Mouse (Mus musculus) midbrain, embryonic 15.5 days (tissue): ENCODE data around the gene Dmac1. TPM values are rescaled to one million over a fixed set of nuclear protein-coding genes. Genes with fewer than 3 reads are reported as not detected.
"Not testable (repeated sequence)": the region's sequence is repeated elsewhere in the genome, so short reads cannot be mapped to it uniquely, and the experiment has no call there.

ENCODE experiments used
- ATAC-seq: fragments of 200-750 bp; cut with Nextera tagmentation; replicated peaks from 2 replicates; pipeline ENCODE4 v1.8.0; 2017; ENCODE audit warnings: moderate TSS enrichment
- H3K27ac ChIP-seq: fragments of 300-500 bp; sonication (generic); 2 replicates; pipeline ENCODE4 v1.5.1; 2015; ENCODE audit warnings: mild to moderate bottlenecking, inconsistent platforms
- H3K27me3 ChIP-seq: fragments of 300-500 bp; sonication (generic); replicated peaks from 2 replicates; pipeline ENCODE4 v1.6.1; 2015; ENCODE audit warnings: inconsistent platforms
- H3K36me3 ChIP-seq: fragments of 300-500 bp; sonication (generic); replicated peaks from 2 replicates; pipeline ENCODE4 v1.6.1; 2015; ENCODE audit warnings: inconsistent platforms
- H3K4me1 ChIP-seq: fragments of 300-500 bp; sonication (generic); 2 replicates; pipeline ENCODE4 v1.6.1; 2015; ENCODE audit warnings: inconsistent platforms
- H3K4me2 ChIP-seq: fragments of 300-500 bp; sonication (generic); 2 replicates; pipeline ENCODE4 v1.6.1; 2015; ENCODE audit warnings: inconsistent platforms, mild to moderate bottlenecking, moderate library complexity
- H3K4me3 ChIP-seq: fragments of 300-500 bp; sonication (generic); 2 replicates; pipeline ENCODE4 v1.5.1; 2015; ENCODE audit warnings: mild to moderate bottlenecking, inconsistent platforms
- H3K9ac ChIP-seq: fragments of 300-500 bp; sonication (generic); 2 replicates; pipeline ENCODE4 v1.6.1; 2015; ENCODE audit warnings: mild to moderate bottlenecking, inconsistent platforms
- H3K9me3 ChIP-seq: fragments of 300-500 bp; sonication (generic); 2 replicates; pipeline ENCODE4 v1.6.1; 2016; ENCODE audit warnings: inconsistent platforms
- WGBS: fragments of 180-500 bp; shearing (Covaris S2); methylation state at CpG from one replicate; pipeline ENCODE4 v1.1.7; 2015; ENCODE audit warnings: mixed read lengths; 5-methylcytosine and 5-hydroxymethylcytosine counted together
- polyA plus RNA-seq: library from polyadenylated mRNA; unstranded; fragments of >200 nt; fragmentation: Nextera tagmentation; extraction: Ambion mirVana; gene quantifications from 2 replicates; pipeline ENCODE4 v1.2.1, GENCODE M21; 2015

The Dmac1 gene
- polyA plus RNA-seq, 1 experiment from 2014 or later = 88.3 TPM

GRCm38 (mm10) chr4:75266773-75267550 lies 11.1 kb downstream of the Dmac1 start:
- 80% methylated on average over 6 of the region's 6 CpGs for WGBS
- Histone ChIP-seq H3K4me3 (no peak overlapping the region), H3K9me3 (no peaks in the 10 kb centered on the region)

GRCm38 (mm10) chr4:75264219-75264618 lies 13.9 kb downstream of the Dmac1 start:
- Histone ChIP-seq H3K27ac (no peak overlapping the region), H3K4me3 (no peak overlapping the region), H3K36me3 (no peaks in the 10 kb centered on the region), H3K9ac (no peak overlapping the region), H3K9me3 (no peaks in the 10 kb centered on the region), H3K4me1 (no peaks in the 10 kb centered on the region), H3K27me3 (no peaks in the 10 kb centered on the region), H3K4me2 (no peak overlapping the region)
- 97% methylated on average over 2 of the region's 2 CpGs for WGBS
- ATAC-seq = no peak

More at GRCm38 (mm10) chr4:75266773-75267550, 11.1 kb downstream of the Dmac1 start:
- H3K36me3 ChIP-seq = no peaks in the 10 kb centered on the region
- H3K27ac ChIP-seq = no peak overlapping the region
- no peaks in the 10 kb centered on the region for H3K27me3 ChIP-seq
- H3K4me2 ChIP-seq = no peak overlapping the region
- H3K4me1 ChIP-seq = no peaks in the 10 kb centered on the region
- no peak for ATAC-seq
- H3K9ac ChIP-seq = no peak overlapping the region

- Histone ChIP-seq H3K4me1 (no peaks in the 10 kb centered on the region), H3K9me3 (no peaks in the 10 kb centered on the region), H3K36me3 (no peaks in the 10 kb centered on the region), H3K9ac (no peak overlapping the region), H3K4me2 (no peak overlapping the region), H3K4me3 (no peak overlapping the region), H3K27me3 (no peaks in the 10 kb centered on the region), H3K27ac (no peak overlapping the region)
- WGBS = 89% methylated on average over 3 of the region's 3 CpGs
- no peak for ATAC-seq
These were observed 14.5 kb downstream of the Dmac1 start for GRCm38 (mm10) chr4:75263556-75264129.

- WGBS = 70% methylated on average over 7 of the region's 7 CpGs
- Histone ChIP-seq H3K9me3 (no peaks in the 10 kb centered on the region), H3K27ac (no peak overlapping the region), H3K4me2 (no peak overlapping the region), H3K9ac (no peak overlapping the region), H3K4me1 (no peaks in the 10 kb centered on the region), H3K4me3 (no peak overlapping the region), H3K36me3 (no peaks in the 10 kb centered on the region), H3K27me3 (no peaks in the 10 kb centered on the region)
- ATAC-seq = no peak
These were observed 15.7 kb downstream of the Dmac1 start for GRCm38 (mm10) chr4:75262423-75262822.

GRCm38 (mm10) chr4:75260156-75260555 lies 17.9 kb downstream of the Dmac1 start:
- Histone ChIP-seq H3K9ac (no peak overlapping the region), H3K9me3 (no peaks in the 10 kb centered on the region), H3K36me3 (no peaks in the 10 kb centered on the region), H3K4me3 (no peak overlapping the region), H3K27ac (no peak overlapping the region), H3K4me1 (no peaks in the 10 kb centered on the region), H3K4me2 (no peak overlapping the region), H3K27me3 (no peaks in the 10 kb centered on the region)
- ATAC-seq = no peak
- 75% methylated on average over 6 of the region's 6 CpGs for WGBS

- WGBS = 72% methylated on average over 3 of the region's 3 CpGs
- Histone ChIP-seq H3K4me3 (no peak overlapping the region), H3K4me2 (no peak overlapping the region), H3K9ac (no peak overlapping the region), H3K36me3 (no peaks in the 10 kb centered on the region), H3K27ac (no peak overlapping the region), H3K27me3 (no peaks in the 10 kb centered on the region), H3K4me1 (no peaks in the 10 kb centered on the region), H3K9me3 (no peaks in the 10 kb centered on the region)
- ATAC-seq = no peak
These were observed 18.7 kb downstream of the Dmac1 start for GRCm38 (mm10) chr4:75259447-75259846.

- not testable (repeated sequence) for H3K9ac ChIP-seq, H3K9me3 ChIP-seq, H3K27me3 ChIP-seq, ATAC-seq, H3K4me3 ChIP-seq, H3K36me3 ChIP-seq, H3K4me1 ChIP-seq, H3K4me2 ChIP-seq, H3K27ac ChIP-seq
- WGBS = 41% methylated on average over 3 of the region's 3 CpGs
These were observed 43.5 kb downstream of the Dmac1 start for GRCm38 (mm10) chr4:75234602-75235001.
